Mouse (Mus musculus) yolk sac, embryonic 10.5 days (tissue): ENCODE measurements around the gene AW822073.
"Not testable (repeated sequence)": the region's sequence is repeated elsewhere in the genome, so short reads cannot be mapped to it uniquely, and the experiment has no call there.

ENCODE experiments used
- DNase-seq: peaks from one replicate; pipeline ENCODE4 v3.0.0-alpha.2; 2017; ENCODE audit warnings: low spot score

The AW822073 gene

DNA sequence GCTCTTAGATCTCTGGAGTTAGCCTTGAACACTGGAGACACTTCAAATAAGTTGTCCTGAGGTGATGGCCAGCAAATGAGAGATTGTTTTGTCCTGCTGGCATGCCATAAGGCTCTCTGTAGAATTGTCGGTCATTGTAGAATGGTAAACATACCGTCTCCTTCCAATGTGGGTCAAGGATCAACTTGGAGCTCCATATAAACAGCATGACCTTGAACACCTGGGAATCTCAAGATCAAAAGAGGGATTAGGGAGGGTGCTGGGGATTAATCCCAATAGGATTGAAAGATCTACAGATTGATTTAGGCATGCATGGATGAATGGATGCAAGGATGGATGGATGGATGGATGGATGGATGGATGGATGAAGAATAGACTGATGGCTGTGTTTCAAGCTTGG is 3.2 kb downstream of the AW822073 start:
- not testable (repeated sequence) for DNase-seq

GRCm38 (mm10) chr10:58220726-58221125 is 4.0 kb downstream of the AW822073 start:
- DNase-seq = peak; percentile 16

GRCm38 (mm10) chr10:58217366-58217765 is 7.4 kb downstream of the AW822073 start:
- no peak for DNase-seq

- DNase-seq = no peak
These were observed 9.4 kb downstream of the AW822073 start for GRCm38 (mm10) chr10:58215353-58215752.

- no peak for DNase-seq
These were observed 9.8 kb downstream of the AW822073 start for GRCm38 (mm10) chr10:58214934-58215333.

DNA sequence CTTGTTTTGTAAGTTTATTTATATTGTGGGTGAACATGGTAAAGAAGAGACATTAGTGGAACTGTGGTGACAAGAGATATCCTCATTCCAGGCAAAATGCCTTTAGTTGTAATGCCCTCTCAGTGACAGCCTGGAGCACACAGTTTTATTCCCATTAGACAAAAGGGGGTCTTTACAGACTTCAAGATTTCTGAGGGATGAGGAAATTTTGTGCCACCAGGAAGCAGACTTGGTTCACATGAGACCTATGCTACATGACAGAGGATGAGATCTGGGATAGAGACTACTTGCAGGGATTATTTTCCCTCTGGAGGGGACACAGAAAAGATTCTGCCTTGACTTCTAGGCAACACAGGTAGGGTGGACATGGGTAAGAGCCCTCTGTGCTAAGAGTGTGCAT is 10.2 kb downstream of the AW822073 start:
- DNase-seq = no peak

- DNase-seq = no peak
These were observed 12.5 kb downstream of the AW822073 start for GRCm38 (mm10) chr10:58212230-58212629.

GRCm38 (mm10) chr10:58211213-58211612 is 13.5 kb downstream of the AW822073 start:
- DNase-seq = no peak

- no peak for DNase-seq
These were observed 14.2 kb downstream of the AW822073 start for GRCm38 (mm10) chr10:58210514-58210913.

DNA sequence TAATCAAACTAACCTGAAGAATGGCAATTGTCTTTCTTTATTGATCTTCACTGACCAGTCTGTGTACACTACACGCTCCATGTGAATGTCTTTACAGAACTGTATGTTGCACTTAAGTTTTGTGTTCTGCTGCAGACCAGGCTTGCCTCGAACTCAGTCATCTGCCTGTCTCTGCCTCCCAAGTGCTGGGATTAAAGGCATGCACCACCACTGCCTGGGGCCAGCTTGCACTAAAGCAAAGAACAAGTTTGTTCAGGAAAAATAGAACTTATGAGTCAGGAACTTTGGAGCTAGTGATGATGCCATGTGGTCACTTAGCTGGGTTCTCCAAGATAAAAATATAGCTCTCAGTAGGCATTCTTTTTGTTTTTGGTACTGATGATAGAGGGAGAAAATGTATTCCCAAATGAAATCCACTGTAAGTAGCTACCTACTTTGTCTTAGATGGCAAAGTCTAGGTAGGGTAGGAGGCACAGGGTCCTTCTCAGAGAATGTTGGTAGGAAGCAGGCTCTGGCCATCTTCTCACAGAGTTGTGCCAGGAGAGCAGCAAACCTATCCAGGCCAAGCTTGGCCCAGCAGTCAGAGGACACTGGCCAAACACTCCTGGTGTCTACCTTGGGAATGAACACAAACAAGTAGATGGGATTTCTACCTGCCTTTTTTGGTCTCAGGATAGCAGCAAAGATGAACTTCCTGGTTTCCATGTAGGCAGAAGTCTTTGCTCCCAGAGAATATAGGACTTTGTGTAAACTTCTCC is 14.8 kb downstream of the AW822073 start:
- DNase-seq = no peak

DNA sequence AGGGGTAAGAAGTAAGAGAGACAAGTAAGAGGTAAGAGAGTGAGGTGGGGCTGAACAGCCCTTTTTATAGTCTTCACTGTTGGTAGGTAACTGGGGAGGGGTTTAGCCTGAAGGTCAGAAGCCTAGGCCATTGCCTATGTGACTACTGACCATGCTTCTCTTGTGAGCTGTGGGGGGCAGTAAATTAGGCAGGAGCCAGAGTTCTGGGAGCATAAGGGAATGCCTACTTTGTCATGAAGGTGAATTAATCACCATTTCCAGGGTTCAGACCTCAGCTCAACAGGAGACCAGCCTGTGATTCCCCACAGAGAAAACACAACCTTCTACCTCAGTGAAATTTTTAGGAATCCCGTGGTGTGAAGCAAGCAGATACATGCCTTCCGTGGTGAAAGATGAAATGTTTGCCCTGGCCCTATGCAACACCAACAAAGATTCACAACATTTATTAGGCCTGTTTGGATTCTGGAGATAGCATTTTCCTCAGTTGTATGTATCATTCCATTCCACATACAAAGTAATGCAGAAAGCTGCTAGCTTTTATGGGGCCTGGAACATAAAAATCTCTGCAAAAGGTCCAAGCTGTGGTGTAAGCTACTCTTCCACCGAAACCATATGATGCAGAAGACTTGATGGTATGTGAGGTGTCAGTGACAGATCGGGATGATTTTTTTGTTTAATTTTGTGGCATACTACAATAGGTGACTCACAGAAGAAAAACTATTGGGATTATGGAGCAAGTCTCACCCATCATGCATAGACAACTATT is 17.9 kb downstream of the AW822073 start:
- DNase-seq = no peak

DNA sequence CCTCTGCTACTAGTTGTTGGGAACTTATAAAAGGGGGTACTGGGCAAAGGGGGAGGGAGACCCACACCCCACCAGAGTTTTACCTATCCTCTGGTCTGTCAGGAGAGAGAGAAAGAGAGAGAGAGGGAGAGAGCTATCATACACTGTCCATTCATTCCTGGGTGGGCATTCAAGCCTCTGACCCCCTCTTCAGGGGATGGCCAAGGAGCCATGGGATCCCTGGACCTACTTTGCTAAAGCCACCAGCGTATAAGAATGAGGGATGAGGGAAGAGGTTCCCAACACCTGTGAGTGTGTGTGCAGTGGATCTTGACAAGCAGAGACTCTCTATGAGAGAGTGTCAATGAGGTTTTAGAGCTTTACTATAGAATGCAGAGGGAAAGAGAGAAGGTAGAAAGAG is 18.7 kb downstream of the AW822073 start:
- no peak for DNase-seq
